Mouse (Mus musculus) kidney, embryonic 15.5 days (tissue): ENCODE results near the gene Pank1. TPM values are rescaled to one million over a fixed set of nuclear protein-coding genes. Genes with fewer than 3 reads are reported as not detected.

Experiments used
- ATAC-seq: fragments of 200-750 bp; cut with Nextera tagmentation; replicated peaks from 2 replicates; pipeline ENCODE4 v1.8.0; 2017; ENCODE audit warnings: moderate TSS enrichment; ENCODE audit not compliant: low FRiP score
- H3K27ac ChIP-seq: fragments of 300-500 bp; sonication (generic); 2 replicates; pipeline ENCODE4 v1.5.1; 2015; ENCODE audit warnings: mild to moderate bottlenecking, inconsistent platforms
- H3K27me3 ChIP-seq: fragments of 300-500 bp; sonication (generic); 2 replicates; pipeline ENCODE4 v1.6.1; 2015; ENCODE audit warnings: inconsistent platforms
- H3K36me3 ChIP-seq: fragments of 300-500 bp; sonication (generic); 2 replicates; pipeline ENCODE4 v1.6.1; 2015; ENCODE audit warnings: inconsistent platforms
- H3K4me1 ChIP-seq: fragments of 300-500 bp; sonication (generic); 2 replicates; pipeline ENCODE4 v1.6.1; 2015; ENCODE audit warnings: inconsistent platforms
- H3K4me2 ChIP-seq: fragments of 300-500 bp; sonication (generic); 2 replicates; pipeline ENCODE4 v1.6.1; 2015; ENCODE audit warnings: moderate library complexity, mild to moderate bottlenecking, inconsistent platforms
- H3K4me3 ChIP-seq: fragments of 300-500 bp; sonication (generic); replicated peaks from 2 replicates; pipeline ENCODE4 v1.5.1; 2015; ENCODE audit warnings: mild to moderate bottlenecking, inconsistent platforms
- H3K9ac ChIP-seq: fragments of 300-500 bp; sonication (generic); 2 replicates; pipeline ENCODE4 v1.6.1; 2015; ENCODE audit warnings: mild to moderate bottlenecking, inconsistent platforms
- H3K9me3 ChIP-seq: fragments of 300-500 bp; sonication (generic); replicated peaks from 2 replicates; pipeline ENCODE4 v1.6.1; 2016; ENCODE audit warnings: inconsistent platforms
- WGBS: fragments of 180-500 bp; shearing (Covaris S2); methylation state at CpG from one replicate; pipeline ENCODE4 v1.1.7; 2015; ENCODE audit warnings: mixed read lengths; 5-methylcytosine and 5-hydroxymethylcytosine counted together
- microRNA counts: library from miRNA; unstranded; fragments of <30 nt; microRNA quantifications from one replicate; lab custom pipeline; 2016
- microRNA-seq: library from miRNA; unstranded; fragments of <30 nt; microRNA quantifications from one replicate; pipeline ENCODE4, GENCODE M21; 2016
- polyA plus RNA-seq: library from polyadenylated mRNA; unstranded; fragments of >200 nt; fragmentation: Nextera tagmentation; extraction: Ambion mirVana; gene quantifications from 2 replicates; pipeline ENCODE4 v1.2.1, GENCODE M21; 2015

Gene Pank1
- polyA plus RNA-seq, 1 experiment from 2014 or later, result 7.3 TPM

GRCm38 (mm10) chr19:34770764-34771163 lies 108.5 kb downstream of the Pank1 start:
- no peaks in the 10 kb centered on the region for H3K36me3 ChIP-seq
- no peak overlapping the region for H3K27ac ChIP-seq
- 85% methylated on average over 6 of the region's 6 CpGs for WGBS
- H3K4me1 ChIP-seq, result no peaks in the 10 kb centered on the region
- H3K4me3 ChIP-seq, result no peak overlapping the region
- no peaks in the 10 kb centered on the region for H3K9me3 ChIP-seq
- 0 out of 2 replicates have a peak, but pooled peaks cover 5% of the 10 kb centered on the region for H3K27me3 ChIP-seq
- no peak for ATAC-seq
- no peak overlapping the region for H3K4me2 ChIP-seq
- H3K9ac ChIP-seq, result no peak overlapping the region

- WGBS, result 95% methylated on average over 1 of the region's 1 CpGs
- peaks cover 3% of the 10 kb centered on the region; the same call in 1 of the 2 replicates for H3K4me1 ChIP-seq
- ATAC-seq, result peak; percentile 58; the same call in 1 of the 2 replicates
- H3K27ac ChIP-seq, result peak overlapping the region; percentile 37; the same call in 1 of the 2 replicates
- H3K9me3 ChIP-seq, result no peaks in the 10 kb centered on the region
- no peaks in the 10 kb centered on the region for H3K36me3 ChIP-seq
- H3K4me2 ChIP-seq, result no peak overlapping the region
- no peak overlapping the region for H3K9ac ChIP-seq
- no peak overlapping the region for H3K4me3 ChIP-seq
- H3K27me3 ChIP-seq, result no peaks in the 10 kb centered on the region
Observed at GRCm38 (mm10) chr19:34758754-34759153, 120.5 kb downstream of the Pank1 start.

MicroRNAs encoded within 50 kb of the gene (microRNA counts, 519-probe panel; counts per million panel counts)
- 2,880 counts per million, percentile 74 among the panel's probes with 10 or more counts for microRNA mmu-miR-107 (lab: Ali Mortazavi, UCI)

Small RNA genes within 50 kb of the gene (microRNA-seq; reads per million reads assigned to microRNA genes)
- 1,304 reads per million, percentile 80 among the genes with 10 or more reads in this experiment for gene Mir107

Other genes with a start within 250 kb of the Pank1 start
- gene Ifit1bl2, start 238.7 kb downstream of the Pank1 start, polyA plus RNA-seq, result 0.09 and 0.14 TPM in 2 replicates
- 0.42 and 0.49 TPM in 2 replicates for gene Ifit1, start 238.6 kb downstream of the Pank1 start, polyA plus RNA-seq
- gene Slc16a12, start 132.2 kb downstream of the Pank1 start, polyA plus RNA-seq, result 10.6 and 13.4 TPM in 2 replicates
- 65.8 and 68.8 TPM in 2 replicates for gene Kif20b, start 42.9 kb upstream of the Pank1 start, polyA plus RNA-seq